Mouse (Mus musculus) cortical plate, adult 2 months (tissue): ENCODE data around the gene Kif3c.

ENCODE experiments used
- CTCF ChIP-seq: fragments of 200-500 bp; IDR thresholded peaks from 2 replicates; pipeline ENCODE4 v1.5.1; 2011; ENCODE audit warnings: mild to moderate bottlenecking, control low read depth, low read length; ENCODE audit not compliant: insufficient read depth; ENCODE audit errors: extremely low read depth
- POLR2A ChIP-seq: fragments of 200-500 bp; IDR thresholded peaks from 2 replicates; pipeline ENCODE4 v1.6.1; 2011; ENCODE audit warnings: mild to moderate bottlenecking, low read length, control low read depth; ENCODE audit not compliant: insufficient read depth; ENCODE audit errors: extremely low read depth

GRCm38 (mm10) chr12:3323241-3323640 is 41.7 kb upstream of the Kif3c start:
- TF ChIP-seq CTCF = no peak
- TF ChIP-seq POLR2A = no peak
